Mouse (Mus musculus): ENCODE measurements at regions not wholly inside any gene's neighbourhood (a gene's known extent, or its start where the extent isn't known, plus 50 kb on each side); places are given as distances from the start of the nearest gene placed in this dataset.

GRCm38 (mm10) chr3:54587127-54587995, 105.2 kb upstream of the Supt20 start:
- H3K4me2 ChIP-seq = peak overlapping the region; percentile 38
- no peak for ATAC-seq (ENCODE audit: low FRiP score)
- WGBS = 66% methylated on average over 21 of the region's 21 CpGs

GRCm38 (mm10) chr3:54588198-54588597, 104.4 kb upstream of the Supt20 start:
- H3K36me3 ChIP-seq = no peaks in the 10 kb centered on the region
- no peak overlapping the region for H3K4me2 ChIP-seq
- H3K4me3 ChIP-seq (replicated peaks) = no peak overlapping the region
- H3K9me3 ChIP-seq (replicated peaks) = no peaks in the 10 kb centered on the region
- no peaks in the 10 kb centered on the region for H3K4me1 ChIP-seq
- H3K27ac ChIP-seq (replicated peaks) = no peak overlapping the region
- H3K9ac ChIP-seq (replicated peaks) = no peak overlapping the region
- no peak for ATAC-seq (ENCODE audit: low FRiP score)
- 50% methylated on average over 5 of the region's 5 CpGs for WGBS
- H3K27me3 ChIP-seq (replicated peaks) = no peaks in the 10 kb centered on the region

More at GRCm38 (mm10) chr3:54587127-54587995, 105.2 kb upstream of the Supt20 start:
- H3K27me3 ChIP-seq (replicated peaks) = no peaks in the 10 kb centered on the region
- no peaks in the 10 kb centered on the region for H3K4me1 ChIP-seq
- H3K9me3 ChIP-seq (replicated peaks) = no peaks in the 10 kb centered on the region
- H3K27ac ChIP-seq (replicated peaks) = peak overlapping the region; percentile 37; the same call in 1 of the 2 replicates
- H3K9ac ChIP-seq (replicated peaks) = no peak overlapping the region
- H3K4me3 ChIP-seq (replicated peaks) = peak overlapping the region; percentile 17; the same call in 1 of the 2 replicates
- no peaks in the 10 kb centered on the region for H3K36me3 ChIP-seq

GRCm38 (mm10) chr3:54589976-54590375, 102.6 kb upstream of the Supt20 start:
- WGBS = 87% methylated on average over 9 of the region's 9 CpGs
- H3K4me3 ChIP-seq (replicated peaks) = no peak overlapping the region
- no peaks in the 10 kb centered on the region for H3K9me3 ChIP-seq (replicated peaks)
- no peak overlapping the region for H3K27ac ChIP-seq (replicated peaks)
- no peaks in the 10 kb centered on the region for H3K27me3 ChIP-seq (replicated peaks)
- no peaks in the 10 kb centered on the region for H3K4me1 ChIP-seq
- no peak overlapping the region for H3K4me2 ChIP-seq
- H3K9ac ChIP-seq (replicated peaks) = no peak overlapping the region
- no peak for ATAC-seq (ENCODE audit: low FRiP score)
- H3K36me3 ChIP-seq = no peaks in the 10 kb centered on the region

GRCm38 (mm10) chr3:54591160-54591559, 101.4 kb upstream of the Supt20 start:
- WGBS = 60% methylated on average over 3 of the region's 3 CpGs

GRCm38 (mm10) chr3:54592064-54592463, 100.5 kb upstream of the Supt20 start:
- no peaks in the 10 kb centered on the region for H3K9me3 ChIP-seq (replicated peaks)

More at GRCm38 (mm10) chr3:54591160-54591559, 101.4 kb upstream of the Supt20 start:
- no peak for ATAC-seq (ENCODE audit: low FRiP score)
- no peak overlapping the region for H3K9ac ChIP-seq (replicated peaks)
- no peak overlapping the region for H3K27ac ChIP-seq (replicated peaks)
- no peaks in the 10 kb centered on the region for H3K36me3 ChIP-seq
- no peak overlapping the region for H3K4me3 ChIP-seq (replicated peaks)
- H3K4me2 ChIP-seq = no peak overlapping the region
- no peaks in the 10 kb centered on the region for H3K9me3 ChIP-seq (replicated peaks)
- no peaks in the 10 kb centered on the region for H3K4me1 ChIP-seq
- no peaks in the 10 kb centered on the region for H3K27me3 ChIP-seq (replicated peaks)

GRCm38 (mm10) chr3:54592655-54593428, 99.8 kb upstream of the Supt20 start:
- Histone ChIP-seq H3K4me3 (replicated peaks) (no peak overlapping the region), H3K27me3 (replicated peaks) (no peaks in the 10 kb centered on the region), H3K9ac (replicated peaks) (no peak overlapping the region), H3K9me3 (replicated peaks) (no peaks in the 10 kb centered on the region), H3K4me1 (no peaks in the 10 kb centered on the region), H3K36me3 (no peaks in the 10 kb centered on the region), H3K4me2 (no peak overlapping the region), H3K27ac (replicated peaks) (no peak overlapping the region)
- ATAC-seq (ENCODE audit: low FRiP score) = no peak
- 80% methylated on average over 14 of the region's 14 CpGs for WGBS

More at GRCm38 (mm10) chr3:54592064-54592463, 100.5 kb upstream of the Supt20 start:
- no peaks in the 10 kb centered on the region for H3K4me1 ChIP-seq
- no peaks in the 10 kb centered on the region for H3K27me3 ChIP-seq (replicated peaks)
- no peaks in the 10 kb centered on the region for H3K36me3 ChIP-seq
- no peak overlapping the region for H3K4me3 ChIP-seq (replicated peaks)
- ATAC-seq (ENCODE audit: low FRiP score) = no peak
- no peak overlapping the region for H3K4me2 ChIP-seq
- WGBS = 83% methylated on average over 2 of the region's 2 CpGs
- no peak overlapping the region for H3K27ac ChIP-seq (replicated peaks)
- no peak overlapping the region for H3K9ac ChIP-seq (replicated peaks)

GRCm38 (mm10) chr3:54595193-54595592, 97.4 kb upstream of the Supt20 start:
- H3K9ac ChIP-seq (replicated peaks) = no peak overlapping the region
- H3K36me3 ChIP-seq = no peaks in the 10 kb centered on the region
- no peaks in the 10 kb centered on the region for H3K9me3 ChIP-seq (replicated peaks)
- no peak overlapping the region for H3K4me2 ChIP-seq
- no peaks in the 10 kb centered on the region for H3K27me3 ChIP-seq (replicated peaks)
- 93% methylated on average over 3 of the region's 3 CpGs for WGBS
- H3K4me3 ChIP-seq (replicated peaks) = no peak overlapping the region
- ATAC-seq (ENCODE audit: low FRiP score) = no peak
- no peaks in the 10 kb centered on the region for H3K4me1 ChIP-seq
- no peak overlapping the region for H3K27ac ChIP-seq (replicated peaks)

GRCm38 (mm10) chr3:54597326-54598274, 95.0 kb upstream of the Supt20 start:
- WGBS = 71% methylated on average over 11 of the region's 11 CpGs
- ATAC-seq (ENCODE audit: low FRiP score) = no peak
- no peaks in the 10 kb centered on the region for H3K36me3 ChIP-seq
- no peak overlapping the region for H3K4me3 ChIP-seq (replicated peaks)
- H3K27me3 ChIP-seq (replicated peaks) = no peaks in the 10 kb centered on the region
- no peak overlapping the region for H3K9ac ChIP-seq (replicated peaks)
- H3K4me2 ChIP-seq = no peak overlapping the region
- no peaks in the 10 kb centered on the region for H3K9me3 ChIP-seq (replicated peaks)
- H3K4me1 ChIP-seq = no peaks in the 10 kb centered on the region
- H3K27ac ChIP-seq (replicated peaks) = no peak overlapping the region

GRCm38 (mm10) chr3:54598296-54598695, 94.3 kb upstream of the Supt20 start:
- WGBS = 32% methylated on average over 5 of the region's 5 CpGs
- Histone ChIP-seq H3K4me3 (replicated peaks) (no peak overlapping the region), H3K9ac (replicated peaks) (no peak overlapping the region), H3K27me3 (replicated peaks) (no peaks in the 10 kb centered on the region), H3K4me2 (no peak overlapping the region), H3K27ac (replicated peaks) (no peak overlapping the region), H3K36me3 (no peaks in the 10 kb centered on the region), H3K9me3 (replicated peaks) (no peaks in the 10 kb centered on the region), H3K4me1 (no peaks in the 10 kb centered on the region)
- ATAC-seq (ENCODE audit: low FRiP score) = no peak

- no peak overlapping the region for H3K27ac ChIP-seq (replicated peaks)
- no peak overlapping the region for H3K9ac ChIP-seq (replicated peaks)
- H3K4me3 ChIP-seq (replicated peaks) = no peak overlapping the region
- no peaks in the 10 kb centered on the region for H3K36me3 ChIP-seq
- H3K27me3 ChIP-seq (replicated peaks) = no peaks in the 10 kb centered on the region
- H3K4me1 ChIP-seq = no peaks in the 10 kb centered on the region
- H3K9me3 ChIP-seq (replicated peaks) = no peaks in the 10 kb centered on the region
- ATAC-seq (ENCODE audit: low FRiP score) = no peak
- 85% methylated on average over 4 of the region's 4 CpGs for WGBS
- no peak overlapping the region for H3K4me2 ChIP-seq
Observed at GRCm38 (mm10) chr3:54604705-54605379, 87.8 kb upstream of the Supt20 start.

All from neural tube, embryonic 15.5 days (tissue).